Mouse (Mus musculus) gonadal fat pad, adult 2 months (tissue): ENCODE data around the gene Tmem132b. TPM values are rescaled to one million over a fixed set of nuclear protein-coding genes. Genes with fewer than 3 reads are reported as not detected.
"Not testable (repeated sequence)": the region's sequence is repeated elsewhere in the genome, so short reads cannot be mapped to it uniquely, and the experiment has no call there.

Source experiments
- DNase-seq: peaks from one replicate; pipeline ENCODE4 v3.0.0-alpha.2; 2012; ENCODE audit warnings: low read depth
- polyA plus RNA-seq: library from polyadenylated mRNA; depleted of rRNA; stranded (reverse); fragments of >200 nt; gene quantifications from 2 replicates; pipeline ENCODE4 v1.2.3, GENCODE M21; 2012; rRNA removed

Tmem132b gene
- polyA plus RNA-seq, result 1.6 and 2.5 TPM in 2 replicates

GRCm38 (mm10) chr5:125531634-125532033, at the start of gene Tmem132b:
Tmem132b (plus strand) TSS chr5:125531774.
- DNase-seq, result no peak

GRCm38 (mm10) chr5:125482474-125482873, 49.1 kb upstream of the Tmem132b start:
- DNase-seq, result no peak

- no peak for DNase-seq
Measured at GRCm38 (mm10) chr5:125483712-125484611, 47.6 kb upstream of the Tmem132b start.

GRCm38 (mm10) chr5:125485031-125485778, 46.4 kb upstream of the Tmem132b start:
- no peak for DNase-seq

- DNase-seq, result no peak
Measured at GRCm38 (mm10) chr5:125486088-125486487, 45.5 kb upstream of the Tmem132b start.

GRCm38 (mm10) chr5:125487375-125488115, 44.0 kb upstream of the Tmem132b start:
- no peak for DNase-seq

GRCm38 (mm10) chr5:125488116-125488455, 43.5 kb upstream of the Tmem132b start:
- DNase-seq, result no peak

GRCm38 (mm10) chr5:125488953-125489352, 42.6 kb upstream of the Tmem132b start:
- not testable (repeated sequence) for DNase-seq

GRCm38 (mm10) chr5:125491107-125491506, 40.5 kb upstream of the Tmem132b start:
- DNase-seq, result no peak

- DNase-seq, result no peak
Measured at GRCm38 (mm10) chr5:125492379-125493092, 39.0 kb upstream of the Tmem132b start.

- DNase-seq, result no peak
Measured at GRCm38 (mm10) chr5:125493093-125493423, 38.5 kb upstream of the Tmem132b start.

- no peak for DNase-seq
Measured at GRCm38 (mm10) chr5:125495655-125496054, 35.9 kb upstream of the Tmem132b start.

- no peak for DNase-seq
Measured at GRCm38 (mm10) chr5:125497821-125498600, 33.6 kb upstream of the Tmem132b start.

- DNase-seq, result no peak
Measured at GRCm38 (mm10) chr5:125501505-125501904, 30.1 kb upstream of the Tmem132b start.

GRCm38 (mm10) chr5:125502186-125502585, 29.4 kb upstream of the Tmem132b start:
- DNase-seq, result no peak

GRCm38 (mm10) chr5:125503628-125504027, 27.9 kb upstream of the Tmem132b start:
- no peak for DNase-seq

GRCm38 (mm10) chr5:125504692-125505091, 26.9 kb upstream of the Tmem132b start:
- no peak for DNase-seq

GRCm38 (mm10) chr5:125505968-125506367, 25.6 kb upstream of the Tmem132b start:
- no peak for DNase-seq

- DNase-seq, result no peak
Measured at GRCm38 (mm10) chr5:125507582-125507981, 24.0 kb upstream of the Tmem132b start.

GRCm38 (mm10) chr5:125508006-125508405, 23.6 kb upstream of the Tmem132b start:
- no peak for DNase-seq

- no peak for DNase-seq
Measured at GRCm38 (mm10) chr5:125509541-125509940, 22.0 kb upstream of the Tmem132b start.
